Mouse (Mus musculus): ENCODE results near the gene Il1rap.

The Il1rap gene

GRCm38 (mm10) chr16:26581048-26581912, at the start of gene Il1rap:
Il1rap (plus strand) TSS chr16:26581704.
- peak; percentile 94 for DNase-seq

GRCm38 (mm10) chr16:26532287-26532686, 49.2 kb upstream of the Il1rap start:
- DNase-seq, result no peak

- DNase-seq, result peak; percentile 19
Observed at GRCm38 (mm10) chr16:26546170-26546878, 35.2 kb upstream of the Il1rap start.

GRCm38 (mm10) chr16:26546879-26547206, 34.7 kb upstream of the Il1rap start:
- no peak for DNase-seq

- DNase-seq, result no peak
Observed at GRCm38 (mm10) chr16:26549221-26549620, 32.3 kb upstream of the Il1rap start.

GRCm38 (mm10) chr16:26552234-26552633, 29.3 kb upstream of the Il1rap start:
- no peak for DNase-seq

- DNase-seq, result no peak
Observed at GRCm38 (mm10) chr16:26558797-26559196, 22.7 kb upstream of the Il1rap start.

GRCm38 (mm10) chr16:26561743-26562142, 19.8 kb upstream of the Il1rap start:
- no peak for DNase-seq

- DNase-seq, result no peak
Observed at GRCm38 (mm10) chr16:26562771-26563170, 18.7 kb upstream of the Il1rap start.

- no peak for DNase-seq
Observed at GRCm38 (mm10) chr16:26569387-26569978, 12.0 kb upstream of the Il1rap start.

- DNase-seq, result no peak
Observed at GRCm38 (mm10) chr16:26571836-26572235, 9.7 kb upstream of the Il1rap start.

GRCm38 (mm10) chr16:26574173-26574572, 7.3 kb upstream of the Il1rap start:
- DNase-seq, result no peak

GRCm38 (mm10) chr16:26581913-26582376, 441 bp downstream of the Il1rap start:
- no peak for DNase-seq

- no peak for DNase-seq
Observed at GRCm38 (mm10) chr16:26585806-26586205, 4.3 kb downstream of the Il1rap start.

- no peak for DNase-seq
Observed at GRCm38 (mm10) chr16:26590897-26591570, 9.5 kb downstream of the Il1rap start.

- DNase-seq, result no peak
Observed at GRCm38 (mm10) chr16:26596440-26596839, 14.9 kb downstream of the Il1rap start.

GRCm38 (mm10) chr16:26597307-26597706, 15.8 kb downstream of the Il1rap start:
- peak; percentile 66 for DNase-seq

GRCm38 (mm10) chr16:26598591-26598990, 17.1 kb downstream of the Il1rap start:
- DNase-seq, result no peak

GRCm38 (mm10) chr16:26601482-26601881, 20.0 kb downstream of the Il1rap start:
- DNase-seq, result no peak

- no peak for DNase-seq
Observed at GRCm38 (mm10) chr16:26604621-26605020, 23.1 kb downstream of the Il1rap start.

- DNase-seq, result no peak
Observed at GRCm38 (mm10) chr16:26608003-26608402, 26.5 kb downstream of the Il1rap start.

- no peak for DNase-seq
Observed at GRCm38 (mm10) chr16:26610508-26610907, 29.0 kb downstream of the Il1rap start.

Data from kidney, postnatal 14 days (tissue).